Mouse (Mus musculus) liver, embryonic 12.5 days (tissue): ENCODE results near the gene Slf1. TPM values are rescaled to one million over a fixed set of nuclear protein-coding genes. Genes with fewer than 3 reads are reported as not detected.

Experiments
- ATAC-seq: fragments of 200-750 bp; cut with Nextera tagmentation; 2 replicates; pipeline ENCODE4 v1.8.0; 2017; ENCODE audit warnings: moderate number of reproducible peaks, mild to moderate bottlenecking, moderate library complexity
- H3K27ac ChIP-seq: fragments of 300-500 bp; sonication (generic); 2 replicates; pipeline ENCODE4 v1.5.1; 2016; ENCODE audit warnings: mild to moderate bottlenecking
- H3K27me3 ChIP-seq: fragments of 300-500 bp; sonication (generic); replicated peaks from 2 replicates; pipeline ENCODE4 v1.6.1; 2016; ENCODE audit warnings: mild to moderate bottlenecking, moderate library complexity
- H3K36me3 ChIP-seq: fragments of 300-500 bp; sonication (generic); 2 replicates; pipeline ENCODE4 v1.6.1; 2016; ENCODE audit warnings: mild to moderate bottlenecking, moderate library complexity
- H3K4me1 ChIP-seq: fragments of 300-500 bp; sonication (generic); 2 replicates; pipeline ENCODE4 v1.6.1; 2016
- H3K4me2 ChIP-seq: fragments of 300-500 bp; sonication (generic); 2 replicates; pipeline ENCODE4 v1.6.1; 2016; ENCODE audit warnings: mild to moderate bottlenecking, moderate library complexity
- H3K4me3 ChIP-seq: fragments of 300-500 bp; sonication (generic); 2 replicates; pipeline ENCODE4 v1.5.1; 2016; ENCODE audit warnings: mild to moderate bottlenecking, moderate library complexity
- H3K9ac ChIP-seq: fragments of 300-500 bp; sonication (generic); 2 replicates; pipeline ENCODE4 v1.6.1; 2016; ENCODE audit warnings: mild to moderate bottlenecking, moderate library complexity
- H3K9me3 ChIP-seq: fragments of 300-500 bp; sonication (generic); replicated peaks from 2 replicates; pipeline ENCODE4 v1.6.1; 2016; ENCODE audit warnings: mild to moderate bottlenecking, moderate library complexity
- WGBS: fragments of 180-500 bp; shearing (Covaris S2); methylation state at CpG from one replicate; pipeline ENCODE4 v1.1.7; 2016; ENCODE audit not compliant: insufficient replicate concordance; 5-methylcytosine and 5-hydroxymethylcytosine counted together
- polyA plus RNA-seq: library from polyadenylated mRNA; unstranded; fragments of >200 nt; fragmentation: Nextera tagmentation; extraction: Ambion mirVana; gene quantifications from 2 replicates; pipeline ENCODE4 v1.2.1, GENCODE M21; 2016

Slf1 gene
- polyA plus RNA-seq, 1 experiment from 2014 or later, result 24.2 TPM

DNA sequence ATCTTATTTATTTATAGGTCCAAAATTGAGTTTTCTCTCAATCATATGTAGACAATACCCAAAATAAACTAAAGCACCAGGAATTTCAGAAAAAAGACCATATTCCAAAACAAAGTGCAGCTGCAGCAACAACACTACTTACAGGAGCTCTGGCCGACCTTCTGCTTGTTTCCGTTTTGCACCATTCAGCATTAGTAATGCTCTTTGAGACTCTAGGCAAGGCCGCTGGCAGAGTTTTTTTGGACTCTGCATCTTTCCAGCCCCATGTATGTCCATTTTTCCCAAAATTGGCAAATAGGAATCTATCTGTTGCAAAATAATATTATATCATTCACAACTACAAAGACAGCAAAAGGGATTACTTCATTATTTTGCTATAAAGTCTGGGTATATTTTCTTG lies 85.5 kb downstream of the Slf1 start:
- Histone ChIP-seq H3K27ac (no peak overlapping the region), H3K27me3 (no peaks in the 10 kb centered on the region), H3K9ac (no peak overlapping the region), H3K4me2 (no peak overlapping the region), H3K9me3 (no peaks in the 10 kb centered on the region), H3K4me3 (no peak overlapping the region), H3K36me3 (peaks cover 16% of the 10 kb centered on the region), H3K4me1 (no peaks in the 10 kb centered on the region)
- no peak for ATAC-seq
- 85% methylated on average over 3 of the region's 3 CpGs for WGBS

DNA sequence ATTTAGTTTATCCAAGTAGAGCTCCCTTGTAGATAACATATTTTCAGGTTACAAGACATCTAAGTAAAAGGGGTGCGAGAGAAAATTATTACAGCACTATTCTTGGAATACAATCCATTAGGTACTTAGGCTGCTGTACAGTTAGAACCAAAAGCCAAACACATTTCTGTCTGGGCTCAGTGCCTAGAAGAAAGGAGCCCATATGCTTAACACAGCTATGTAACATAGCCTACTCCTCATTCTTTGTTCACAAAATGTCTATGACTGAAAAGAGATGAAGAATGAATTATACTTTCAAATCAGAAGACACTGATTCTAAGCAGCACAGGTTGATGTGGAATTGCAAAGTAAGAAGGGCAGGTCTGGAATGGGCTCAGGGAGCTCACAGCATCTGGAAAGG lies 86.8 kb downstream of the Slf1 start:
- H3K36me3 ChIP-seq, result peaks cover 17% of the 10 kb centered on the region
- no peaks in the 10 kb centered on the region for H3K9me3 ChIP-seq
- no peaks in the 10 kb centered on the region for H3K4me1 ChIP-seq
- no peaks in the 10 kb centered on the region for H3K27me3 ChIP-seq
- ATAC-seq, result no peak
- H3K27ac ChIP-seq, result no peak overlapping the region
- no peak overlapping the region for H3K4me2 ChIP-seq
- no peak overlapping the region for H3K4me3 ChIP-seq
- 94% methylated on average over 1 of the region's 1 CpGs for WGBS
- H3K9ac ChIP-seq, result no peak overlapping the region

- no peak overlapping the region for H3K9ac ChIP-seq
- no peaks in the 10 kb centered on the region for H3K27me3 ChIP-seq
- H3K27ac ChIP-seq, result no peak overlapping the region
- WGBS, result 83% methylated on average over 6 of the region's 6 CpGs
- no peak overlapping the region for H3K4me3 ChIP-seq
- ATAC-seq, result no peak
- H3K36me3 ChIP-seq, result peaks cover 23% of the 10 kb centered on the region
- H3K4me1 ChIP-seq, result no peaks in the 10 kb centered on the region
- no peak overlapping the region for H3K4me2 ChIP-seq
- no peaks in the 10 kb centered on the region for H3K9me3 ChIP-seq
Measured at GRCm38 (mm10) chr13:77047179-77047931, 87.9 kb downstream of the Slf1 start.

- WGBS, result 81% methylated on average over 10 of the region's 10 CpGs
- no peak overlapping the region for H3K4me3 ChIP-seq
- no peaks in the 10 kb centered on the region for H3K9me3 ChIP-seq
- H3K4me1 ChIP-seq, result no peaks in the 10 kb centered on the region
- no peak overlapping the region for H3K27ac ChIP-seq
- H3K9ac ChIP-seq, result no peak overlapping the region
- H3K27me3 ChIP-seq, result no peaks in the 10 kb centered on the region
- ATAC-seq, result no peak
- H3K36me3 ChIP-seq, result peaks cover 21% of the 10 kb centered on the region
- H3K4me2 ChIP-seq, result no peak overlapping the region
Measured at GRCm38 (mm10) chr13:77046416-77046815, 88.9 kb downstream of the Slf1 start.

DNA sequence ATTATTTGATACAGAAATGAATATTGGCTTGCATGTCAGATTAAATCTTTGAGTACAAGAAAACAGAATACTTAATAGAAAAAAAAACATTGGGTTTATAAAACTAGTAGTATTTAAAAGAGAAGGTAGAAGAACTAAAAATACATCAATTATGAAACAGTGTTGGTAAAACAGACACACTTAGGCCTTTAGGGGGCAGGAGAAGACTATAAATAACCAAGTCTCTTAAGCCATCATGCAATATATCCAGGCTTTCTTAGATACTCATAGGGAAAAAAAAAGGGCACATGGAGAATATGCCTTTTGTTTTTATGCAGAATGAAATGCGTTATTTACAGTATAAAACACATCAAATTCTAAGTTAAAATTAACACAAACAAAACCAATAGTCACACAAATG lies 89.9 kb downstream of the Slf1 start:
- no peaks in the 10 kb centered on the region for H3K9me3 ChIP-seq
- no peak for ATAC-seq
- H3K27ac ChIP-seq, result no peak overlapping the region
- H3K4me2 ChIP-seq, result no peak overlapping the region
- 80% methylated on average over 1 of the region's 1 CpGs for WGBS
- no peaks in the 10 kb centered on the region for H3K4me1 ChIP-seq
- H3K9ac ChIP-seq, result no peak overlapping the region
- H3K36me3 ChIP-seq, result peaks cover 19% of the 10 kb centered on the region
- H3K4me3 ChIP-seq, result no peak overlapping the region
- H3K27me3 ChIP-seq, result no peaks in the 10 kb centered on the region

DNA sequence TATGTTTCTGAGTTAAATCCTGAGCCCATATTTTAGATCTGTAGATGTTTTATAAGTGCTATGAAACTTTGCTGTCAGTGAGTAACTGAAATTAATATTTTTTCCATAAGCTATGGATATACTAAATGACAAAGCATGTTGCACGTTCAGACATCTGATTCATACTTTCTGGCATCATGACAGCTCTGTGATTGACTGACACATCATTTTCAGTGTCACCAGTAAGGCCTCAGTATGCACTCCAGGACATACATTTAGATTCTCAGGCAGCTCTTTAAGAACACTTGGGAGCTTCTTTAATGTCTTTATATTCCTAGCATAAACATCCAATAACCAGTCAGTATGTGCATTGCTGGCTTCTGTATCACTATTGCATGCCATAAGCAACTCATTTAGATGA lies 91.9 kb downstream of the Slf1 start:
- WGBS, result 64% methylated on average over 1 of the region's 1 CpGs
- H3K27ac ChIP-seq, result no peak overlapping the region
- H3K4me1 ChIP-seq, result no peaks in the 10 kb centered on the region
- H3K9ac ChIP-seq, result no peak overlapping the region
- H3K4me3 ChIP-seq, result no peak overlapping the region
- H3K4me2 ChIP-seq, result no peak overlapping the region
- no peaks in the 10 kb centered on the region for H3K27me3 ChIP-seq
- peaks cover 15% of the 10 kb centered on the region for H3K36me3 ChIP-seq
- H3K9me3 ChIP-seq, result no peaks in the 10 kb centered on the region
- ATAC-seq, result no peak

DNA sequence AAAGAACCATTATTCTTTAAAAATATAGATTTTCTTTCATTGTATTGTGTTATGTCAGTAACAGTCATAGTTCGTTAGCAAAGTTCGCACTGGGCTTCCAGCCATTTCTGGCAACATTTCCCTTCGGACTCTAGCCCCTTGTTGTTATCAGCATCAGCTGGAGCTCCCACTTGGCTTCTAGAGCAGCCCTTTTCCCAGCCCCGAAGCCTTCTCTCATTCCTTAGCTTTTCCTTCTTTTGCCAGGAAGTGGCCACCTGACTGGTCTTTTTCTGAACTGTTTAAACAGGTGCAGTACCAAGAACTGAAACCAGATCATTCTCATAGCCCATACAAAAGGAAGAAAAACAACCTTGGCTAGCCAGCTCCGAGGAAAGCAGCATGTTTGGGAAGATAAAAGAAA lies 105.7 kb downstream of the Slf1 start:
- Histone ChIP-seq H3K9ac (no peak overlapping the region), H3K9me3 (no peaks in the 10 kb centered on the region), H3K27ac (no peak overlapping the region), H3K36me3 (no peaks in the 10 kb centered on the region), H3K4me3 (no peak overlapping the region), H3K4me1 (no peaks in the 10 kb centered on the region), H3K4me2 (no peak overlapping the region), H3K27me3 (no peaks in the 10 kb centered on the region)
- ATAC-seq, result no peak
- WGBS, result 68% methylated on average over 5 of the region's 5 CpGs

DNA sequence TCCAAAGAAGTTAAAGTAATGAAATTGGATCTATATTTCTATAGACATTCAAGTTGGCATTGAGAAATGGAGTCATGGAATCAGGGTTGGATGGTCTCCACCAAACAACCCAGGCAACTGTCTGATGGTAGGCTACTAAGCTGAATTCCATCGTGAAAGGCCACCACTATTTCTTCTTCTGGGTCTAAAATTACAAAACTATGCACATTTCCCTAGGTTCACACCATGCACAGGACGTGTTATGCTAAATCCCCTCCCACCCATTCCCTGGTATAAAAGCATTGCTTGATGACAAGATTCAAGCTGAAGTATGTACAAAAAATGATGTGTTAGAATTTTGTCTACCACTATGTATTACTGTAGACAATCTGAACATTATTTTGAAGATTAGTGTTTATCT lies 116.4 kb downstream of the Slf1 start:
- Histone ChIP-seq H3K4me2 (no peak overlapping the region), H3K27ac (no peak overlapping the region), H3K36me3 (no peaks in the 10 kb centered on the region), H3K4me3 (no peak overlapping the region), H3K9me3 (no peaks in the 10 kb centered on the region), H3K9ac (no peak overlapping the region), H3K4me1 (no peaks in the 10 kb centered on the region), H3K27me3 (no peaks in the 10 kb centered on the region)
- 72% methylated on average over 2 of the region's 2 CpGs for WGBS
- no peak for ATAC-seq

GRCm38 (mm10) chr13:77003684-77004083 lies 131.6 kb downstream of the Slf1 start:
- WGBS, result 78% methylated on average over 1 of the region's 1 CpGs
- H3K27me3 ChIP-seq, result no peaks in the 10 kb centered on the region
- ATAC-seq, result no peak
- H3K36me3 ChIP-seq, result no peaks in the 10 kb centered on the region
- no peak overlapping the region for H3K9ac ChIP-seq
- H3K4me1 ChIP-seq, result no peaks in the 10 kb centered on the region
- H3K27ac ChIP-seq, result no peak overlapping the region
- no peak overlapping the region for H3K4me3 ChIP-seq
- no peak overlapping the region for H3K4me2 ChIP-seq
- no peaks in the 10 kb centered on the region for H3K9me3 ChIP-seq

DNA sequence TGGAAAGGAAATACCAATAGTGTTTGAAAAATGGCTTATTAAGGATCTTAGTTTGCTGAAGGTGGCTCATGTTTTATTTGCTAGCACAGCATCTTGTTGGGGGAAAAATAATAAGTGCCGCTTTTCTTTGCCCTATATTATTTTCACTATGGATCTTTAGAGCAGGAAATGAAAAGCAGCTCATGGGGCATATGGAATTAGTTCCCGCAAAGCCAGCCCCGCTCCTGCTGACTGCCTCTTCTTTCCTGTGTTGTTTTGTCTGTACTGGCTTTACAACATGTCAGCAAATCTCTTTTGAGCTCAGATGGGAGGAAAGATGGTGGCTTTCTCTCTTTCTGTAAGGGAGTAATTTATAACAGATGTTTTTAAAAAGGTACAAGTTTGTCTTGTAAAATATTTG lies 132.6 kb downstream of the Slf1 start:
- Histone ChIP-seq H3K36me3 (no peaks in the 10 kb centered on the region), H3K4me1 (no peaks in the 10 kb centered on the region), H3K27me3 (no peaks in the 10 kb centered on the region), H3K9me3 (no peaks in the 10 kb centered on the region), H3K9ac (no peak overlapping the region), H3K4me2 (no peak overlapping the region), H3K4me3 (no peak overlapping the region), H3K27ac (no peak overlapping the region)
- no peak for ATAC-seq
- 72% methylated on average over 3 of the region's 3 CpGs for WGBS

Other genes with a start within 250 kb of the Slf1 start
- 3.4 and 4.1 TPM in 2 replicates for gene 2210408I21Rik, start 67 bp upstream of the Slf1 start, polyA plus RNA-seq